ENCODE assay signal across 26 mouse cellular contexts in genomic region chr2:38156001-38156400, GRCm38 (mm10).
"Had no signal": no experiment of that assay in that cellular context is flagged by ENCODE, and none has a peak within 500 bp of the region (broad histone marks: within the 10 kb centered on the region; RNA-seq: fewer than 3 reads in every experiment).

No protein-coding gene starts in this region.

- H3K9ac ChIP-seq: embryonic facial prominence, embryonic 12.5 days; embryonic facial prominence, embryonic 13.5 days; embryonic facial prominence, embryonic 15.5 days; forebrain, embryonic 12.5 days; forebrain, postnatal 0 days had no signal

- H3K27ac ChIP-seq: embryonic facial prominence, embryonic 10.5 days; embryonic facial prominence, embryonic 12.5 days; embryonic facial prominence, embryonic 13.5 days; embryonic facial prominence, embryonic 15.5 days; forebrain, embryonic 12.5 days; gastrocnemius, adult 2 months; heart, adult 2 months; heart, embryonic 10.5 days had no signal

- H3K4me3 ChIP-seq: embryonic facial prominence, embryonic 10.5 days; embryonic facial prominence, embryonic 12.5 days; embryonic facial prominence, embryonic 13.5 days; embryonic facial prominence, embryonic 15.5 days; erythroblast, embryonic 14.5 days; forebrain, embryonic 10.5 days; forebrain, embryonic 12.5 days; gastrocnemius, adult 2 months; heart, adult 2 months; heart, embryonic 10.5 days had no signal

- H3K9me3 ChIP-seq: embryonic facial prominence, embryonic 10.5 days; embryonic facial prominence, embryonic 12.5 days; embryonic facial prominence, embryonic 13.5 days; embryonic facial prominence, embryonic 15.5 days; forebrain, embryonic 10.5 days; forebrain, embryonic 12.5 days; heart, embryonic 10.5 days had no signal

- H3K4me2 ChIP-seq: embryonic facial prominence, embryonic 12.5 days; embryonic facial prominence, embryonic 13.5 days; embryonic facial prominence, embryonic 15.5 days; forebrain, embryonic 12.5 days; heart, embryonic 11.5 days had no signal

- H3K36me3 ChIP-seq: embryonic facial prominence, embryonic 10.5 days; embryonic facial prominence, embryonic 12.5 days; embryonic facial prominence, embryonic 13.5 days; embryonic facial prominence, embryonic 15.5 days; forebrain, embryonic 10.5 days; forebrain, embryonic 12.5 days; heart, embryonic 10.5 days had no signal

- ATAC-seq: forebrain, postnatal 0 days had no signal

- H3K4me1 ChIP-seq: embryonic facial prominence, embryonic 12.5 days; embryonic facial prominence, embryonic 13.5 days; embryonic facial prominence, embryonic 15.5 days; heart, embryonic 10.5 days had no signal

- H3K27me3 ChIP-seq: embryonic facial prominence, embryonic 12.5 days; embryonic facial prominence, embryonic 13.5 days; embryonic facial prominence, embryonic 15.5 days; forebrain, embryonic 12.5 days had no signal

- DNase-seq: cerebellum, adult 8-10 months; cerebellum, adult 9-10 months; cerebellum, adult 9-11 months; cerebellum, postnatal 10 days; cerebellum, postnatal 14 days; cerebellum, postnatal 25 days; cerebellum, postnatal 36 days; embryo, embryonic 11 days; forebrain, postnatal 0 days; gastrocnemius, adult 2 months; gastrocnemius, postnatal 10 days; gastrocnemius, postnatal 14 days; gastrocnemius, postnatal 25 days; gastrocnemius, postnatal 36 days; heart, adult 11 months; heart, adult 18-20 months; heart, adult 2 months had no signal
